Mouse (Mus musculus) intestine, embryonic 15.5 days (tissue): ENCODE results near the gene Banf1. TPM values are rescaled to one million over a fixed set of nuclear protein-coding genes. Genes with fewer than 3 reads are reported as not detected.
A peak's percentile ranks its signal among the peaks of the same experiment; 100 is the strongest.

Experiments used
- ATAC-seq: fragments of 200-750 bp; cut with Nextera tagmentation; 2 replicates; pipeline ENCODE4 v1.8.0; 2017; ENCODE audit warnings: moderate TSS enrichment, moderate library complexity
- H3K27ac ChIP-seq: fragments of 300-500 bp; sonication (generic); 2 replicates; pipeline ENCODE4 v1.5.1; 2015; ENCODE audit warnings: mild to moderate bottlenecking, inconsistent platforms
- H3K27me3 ChIP-seq: fragments of 300-500 bp; sonication (generic); replicated peaks from 2 replicates; pipeline ENCODE4 v1.6.1; 2015; ENCODE audit warnings: inconsistent platforms
- H3K36me3 ChIP-seq: fragments of 300-500 bp; sonication (generic); 2 replicates; pipeline ENCODE4 v1.6.1; 2015; ENCODE audit warnings: inconsistent platforms
- H3K4me1 ChIP-seq: fragments of 300-500 bp; sonication (generic); replicated peaks from 2 replicates; pipeline ENCODE4 v1.6.1; 2015; ENCODE audit warnings: inconsistent platforms
- H3K4me2 ChIP-seq: fragments of 300-500 bp; sonication (generic); replicated peaks from 2 replicates; pipeline ENCODE4 v1.6.1; 2015; ENCODE audit warnings: mild to moderate bottlenecking, inconsistent platforms
- H3K4me3 ChIP-seq: fragments of 300-500 bp; sonication (generic); replicated peaks from 2 replicates; pipeline ENCODE4 v1.5.1; 2015; ENCODE audit warnings: inconsistent platforms
- H3K9ac ChIP-seq: fragments of 300-500 bp; sonication (generic); 2 replicates; pipeline ENCODE4 v1.6.1; 2015; ENCODE audit warnings: inconsistent platforms
- H3K9me3 ChIP-seq: fragments of 300-500 bp; sonication (generic); 2 replicates; pipeline ENCODE4 v1.6.1; 2016; ENCODE audit warnings: inconsistent platforms
- WGBS: fragments of 180-500 bp; shearing (Covaris S2); methylation state at CpG from one replicate; pipeline ENCODE4 v1.1.7; 2015; 5-methylcytosine and 5-hydroxymethylcytosine counted together
- polyA plus RNA-seq: library from polyadenylated mRNA; unstranded; fragments of >200 nt; fragmentation: Nextera tagmentation; extraction: Ambion mirVana; gene quantifications from 2 replicates; pipeline ENCODE4 v1.2.1, GENCODE M21; 2015

Gene Banf1
- polyA plus RNA-seq, 1 experiment from 2014 or later, result 474 TPM

DNA sequence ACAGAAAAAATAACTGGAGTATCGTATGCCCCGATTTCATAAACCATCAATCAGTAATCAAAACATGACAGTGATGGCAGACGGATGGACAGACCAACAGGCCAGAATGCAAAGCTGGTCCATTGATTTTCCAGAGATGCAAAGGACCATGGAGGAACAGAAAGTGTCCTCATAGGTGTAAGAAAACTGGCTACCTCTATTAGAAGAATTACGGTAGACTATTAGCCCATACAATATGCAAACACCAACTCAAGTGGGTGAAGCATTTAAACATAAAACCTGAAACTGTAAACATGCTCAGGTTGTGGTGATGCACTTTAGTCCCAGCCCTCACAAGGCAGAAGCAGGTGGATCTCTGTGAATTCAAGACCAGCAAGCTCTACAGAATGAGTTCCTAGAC lies 28.4 kb upstream of the Banf1 start:
- no peaks in the 10 kb centered on the region for H3K9me3 ChIP-seq
- H3K27ac ChIP-seq, result no peak overlapping the region
- H3K27me3 ChIP-seq, result no peaks in the 10 kb centered on the region
- peaks cover 5% of the 10 kb centered on the region; the same call in 1 of the 2 replicates for H3K4me1 ChIP-seq
- no peak overlapping the region for H3K4me2 ChIP-seq
- ATAC-seq, result no peak
- no peak overlapping the region for H3K9ac ChIP-seq
- no peaks in the 10 kb centered on the region for H3K36me3 ChIP-seq
- no peak overlapping the region for H3K4me3 ChIP-seq
- 66% methylated on average over 4 of the region's 4 CpGs for WGBS

DNA sequence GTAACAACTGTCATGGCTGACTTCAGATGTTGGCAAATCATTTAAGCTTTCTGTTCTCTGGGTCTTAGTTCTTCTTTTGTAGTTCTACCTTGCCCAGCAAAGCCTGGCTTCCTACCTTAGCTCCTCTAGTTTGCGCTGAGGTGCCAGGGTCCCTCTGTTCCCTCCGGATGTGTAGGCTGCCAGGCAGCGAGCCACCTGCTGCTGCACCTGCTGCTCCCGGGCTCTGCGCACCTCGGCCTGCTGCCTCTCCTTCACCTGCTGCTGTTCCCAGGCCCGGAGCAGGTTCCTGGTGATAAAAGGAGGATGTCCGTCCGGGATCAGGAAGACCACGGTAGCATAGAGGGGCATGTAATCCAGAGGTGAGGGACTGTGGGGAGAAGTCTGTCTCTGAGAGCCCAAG lies 27.2 kb upstream of the Banf1 start:
- no peak overlapping the region for H3K9ac ChIP-seq
- no peak overlapping the region for H3K4me2 ChIP-seq
- ATAC-seq, result no peak
- no peaks in the 10 kb centered on the region for H3K27me3 ChIP-seq
- WGBS, result 53% methylated on average over 10 of the region's 10 CpGs
- H3K27ac ChIP-seq, result no peak overlapping the region
- H3K9me3 ChIP-seq, result no peaks in the 10 kb centered on the region
- no peak overlapping the region for H3K4me3 ChIP-seq
- no peaks in the 10 kb centered on the region for H3K36me3 ChIP-seq
- peaks cover 8% of the 10 kb centered on the region; the same call in 1 of the 2 replicates for H3K4me1 ChIP-seq

DNA sequence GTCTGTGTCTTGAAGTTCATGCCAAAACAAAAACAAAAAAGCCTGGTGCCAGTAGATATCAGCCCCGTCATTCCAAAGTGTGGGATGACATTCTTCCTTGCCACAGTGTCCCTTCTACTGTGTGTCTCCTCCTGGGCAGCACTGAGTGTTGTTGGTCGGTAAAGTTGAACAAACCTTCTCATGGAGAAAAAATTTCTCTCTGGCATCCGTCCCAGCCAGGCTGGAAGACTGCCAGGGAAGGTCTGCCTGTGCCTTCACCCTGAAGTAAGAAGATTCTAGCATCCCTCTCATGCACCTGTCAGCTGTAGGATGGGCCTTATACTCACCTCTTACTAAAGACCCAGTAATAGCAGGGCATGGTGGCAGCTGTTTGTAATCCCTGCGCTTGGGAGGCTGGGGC lies 25.9 kb upstream of the Banf1 start:
- WGBS, result 46% methylated on average over 4 of the region's 4 CpGs
- peaks cover 8% of the 10 kb centered on the region for H3K4me1 ChIP-seq
- no peak overlapping the region for H3K4me3 ChIP-seq
- ATAC-seq, result no peak
- no peaks in the 10 kb centered on the region for H3K9me3 ChIP-seq
- H3K27ac ChIP-seq, result 0 out of 2 replicates have a peak overlapping the region, but pooled peaks have one; percentile 38
- no peak overlapping the region for H3K9ac ChIP-seq
- H3K4me2 ChIP-seq, result no peak overlapping the region
- no peaks in the 10 kb centered on the region for H3K36me3 ChIP-seq
- no peaks in the 10 kb centered on the region for H3K27me3 ChIP-seq

DNA sequence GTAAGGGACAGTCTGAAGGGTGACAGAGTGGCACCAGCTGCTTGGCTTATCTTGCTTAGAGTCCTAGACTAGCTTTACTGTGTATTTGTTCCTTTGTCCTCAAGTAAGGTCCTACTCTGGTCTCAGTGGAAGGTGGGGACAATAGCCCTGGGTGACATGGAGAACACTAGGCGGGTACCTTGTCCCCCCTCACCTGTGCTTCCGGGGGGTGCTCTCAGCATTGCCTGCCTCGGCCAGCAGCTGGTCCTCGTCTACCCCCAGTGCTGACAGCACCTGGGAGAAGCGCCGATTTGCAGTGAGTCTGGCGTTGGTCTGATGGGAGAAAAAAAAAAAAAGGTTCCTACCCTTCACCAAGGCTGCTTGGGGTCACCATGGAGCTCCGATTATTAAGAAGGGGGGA lies 23.4 kb upstream of the Banf1 start:
- no peaks in the 10 kb centered on the region for H3K9me3 ChIP-seq
- H3K4me2 ChIP-seq, result peak overlapping the region; percentile 84
- 57% methylated on average over 8 of the region's 8 CpGs for WGBS
- H3K36me3 ChIP-seq, result peaks cover 3% of the 10 kb centered on the region; the same call in 1 of the 2 replicates
- H3K4me1 ChIP-seq, result peaks cover 24% of the 10 kb centered on the region
- H3K9ac ChIP-seq, result peak overlapping the region; percentile 91; the same call in 1 of the 2 replicates
- peak overlapping the region; percentile 82 for H3K27ac ChIP-seq
- H3K27me3 ChIP-seq, result no peaks in the 10 kb centered on the region
- ATAC-seq, result no peak
- peak overlapping the region; percentile 97; the same call in 1 of the 2 replicates for H3K4me3 ChIP-seq

DNA sequence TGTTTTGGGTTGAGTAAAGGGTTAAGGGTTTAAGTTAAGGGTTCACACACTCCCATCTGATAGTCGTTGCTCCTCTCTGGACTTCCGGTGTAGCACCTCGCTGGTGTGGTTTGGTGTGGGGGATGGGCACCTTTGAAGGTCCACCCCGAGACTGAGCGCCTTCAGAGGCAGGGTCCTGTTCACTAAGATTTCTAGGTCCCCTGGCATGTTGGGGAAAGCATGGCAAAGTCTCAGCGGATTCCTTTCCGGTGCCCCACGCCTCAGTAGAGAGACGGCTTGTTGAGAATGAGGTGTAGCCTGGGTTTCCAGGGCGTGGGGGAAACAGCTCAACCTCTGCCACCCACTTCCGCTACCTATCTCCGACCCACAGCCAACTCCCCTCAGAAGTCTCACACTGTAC lies 22.7 kb upstream of the Banf1 start:
- Histone ChIP-seq H3K9me3 (no peaks in the 10 kb centered on the region), H3K36me3 (peaks cover 9% of the 10 kb centered on the region; the same call in 1 of the 2 replicates), H3K27me3 (no peaks in the 10 kb centered on the region), H3K9ac (peak overlapping the region; percentile 91), H3K4me2 (peak overlapping the region; percentile 84), H3K4me3 (peak overlapping the region; percentile 97), H3K4me1 (peaks cover 24% of the 10 kb centered on the region), H3K27ac (peak overlapping the region; percentile 82)
- WGBS, result 20% methylated on average over 12 of the region's 12 CpGs
- ATAC-seq, result peak; percentile 60

DNA sequence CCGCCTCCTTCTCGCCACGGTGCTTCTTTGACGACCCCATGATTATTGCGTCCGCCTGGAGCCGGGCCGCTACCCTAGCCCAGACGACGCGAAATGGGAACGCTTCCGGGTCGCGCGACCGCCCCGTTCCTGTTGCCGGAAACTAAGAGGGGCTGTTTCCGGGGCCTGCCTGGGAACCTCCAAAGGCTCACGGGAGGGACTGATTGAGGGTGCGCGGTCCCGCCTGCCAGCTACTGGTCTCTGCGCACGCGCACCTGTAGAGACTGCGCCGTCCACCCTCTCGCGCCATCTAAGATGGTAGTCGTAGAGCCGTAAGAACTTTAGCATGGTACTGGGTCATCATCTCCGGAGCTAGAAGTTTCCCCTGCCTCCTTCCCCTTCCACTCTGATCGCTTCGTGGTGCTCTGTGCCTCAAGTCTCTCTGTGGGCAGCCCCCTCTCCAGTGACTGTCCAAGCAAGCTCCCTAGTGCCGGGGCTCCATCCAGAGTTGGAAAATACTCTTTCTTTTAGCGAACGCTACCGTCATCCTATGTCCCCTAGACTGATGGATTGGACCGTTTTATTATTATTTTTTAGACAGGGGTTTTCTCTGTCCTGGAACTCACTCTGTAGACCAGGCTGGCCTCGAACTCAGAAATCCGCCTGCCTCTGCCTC lies 21.7 kb upstream of the Banf1 start, which contains the start of gene Sart1:
Sart1 (minus strand) TSS at position 116 of the 655 bp plus-strand sequence.
- H3K36me3 ChIP-seq, result peaks cover 18% of the 10 kb centered on the region
- peak within 1 kb of the TSS; percentile 88 for H3K27ac ChIP-seq
- H3K27me3 ChIP-seq, result no peaks in the 10 kb centered on the region
- peak within 1 kb of the TSS; percentile 97 for H3K4me3 ChIP-seq
- H3K4me1 ChIP-seq, result peaks cover 24% of the 10 kb centered on the region
- H3K9me3 ChIP-seq, result no peaks in the 10 kb centered on the region
- H3K4me2 ChIP-seq, result peak within 1 kb of the TSS; percentile 84
- peak; percentile 96 for ATAC-seq
- WGBS, result 2% methylated on average over 43 of the region's 43 CpGs
- peak within 1 kb of the TSS; percentile 91 for H3K9ac ChIP-seq

DNA sequence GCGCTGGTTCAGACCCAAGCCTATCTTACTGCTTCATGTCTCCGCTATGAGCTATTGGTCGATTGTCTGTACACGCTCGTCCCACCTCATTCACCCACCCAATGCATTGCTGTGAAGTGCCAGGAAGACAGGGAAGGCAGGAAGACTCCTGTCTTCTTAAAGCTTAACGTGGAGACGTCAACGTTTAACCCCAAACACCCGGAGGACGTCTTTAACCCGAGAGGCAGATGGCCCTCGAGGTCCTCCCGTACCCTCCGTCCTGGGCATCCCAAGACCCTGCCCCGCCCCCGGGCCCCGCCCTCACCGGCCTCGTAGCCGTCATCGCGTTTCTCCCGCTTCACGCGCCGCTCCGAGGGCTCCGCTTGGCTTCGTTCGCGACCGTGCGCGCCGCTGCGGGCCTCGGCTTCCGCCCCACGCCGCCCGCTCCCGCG lies 21.1 kb upstream of the Banf1 start:
- peak; percentile 58 for ATAC-seq
- peaks cover 25% of the 10 kb centered on the region for H3K36me3 ChIP-seq
- H3K4me2 ChIP-seq, result peak overlapping the region; percentile 84
- H3K27me3 ChIP-seq, result no peaks in the 10 kb centered on the region
- H3K9ac ChIP-seq, result peak overlapping the region; percentile 91
- WGBS, result under 1% methylated on average over 43 of the region's 43 CpGs
- no peaks in the 10 kb centered on the region for H3K9me3 ChIP-seq
- peak overlapping the region; percentile 83 for H3K27ac ChIP-seq
- H3K4me3 ChIP-seq, result peak overlapping the region; percentile 97
- H3K4me1 ChIP-seq, result peaks cover 24% of the 10 kb centered on the region

DNA sequence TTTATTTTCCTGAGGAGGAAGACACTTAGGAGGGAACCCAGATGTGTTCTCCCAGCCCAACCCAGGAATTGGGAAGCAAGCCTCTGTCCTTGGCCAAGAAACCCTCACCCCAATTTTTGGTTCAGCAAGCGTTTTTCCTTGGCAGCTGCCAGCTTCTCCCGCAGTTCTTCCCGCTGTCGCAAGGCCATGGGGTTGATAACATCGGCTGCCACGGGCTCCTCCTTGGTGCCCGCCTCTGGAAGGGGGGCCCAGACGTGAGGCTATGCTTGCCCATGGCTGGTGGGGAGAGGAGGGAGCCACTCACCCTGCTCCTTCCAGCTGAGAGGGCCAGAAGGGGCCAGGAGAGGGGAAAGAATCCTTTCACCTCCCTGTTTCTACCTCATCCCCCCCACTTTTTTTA lies 17.7 kb upstream of the Banf1 start:
- no peak overlapping the region for H3K27ac ChIP-seq
- H3K9me3 ChIP-seq, result no peaks in the 10 kb centered on the region
- no peak overlapping the region for H3K9ac ChIP-seq
- 94% methylated on average over 8 of the region's 8 CpGs for WGBS
- peaks cover 53% of the 10 kb centered on the region for H3K36me3 ChIP-seq
- no peak overlapping the region for H3K4me3 ChIP-seq
- H3K27me3 ChIP-seq, result no peaks in the 10 kb centered on the region
- peaks cover 16% of the 10 kb centered on the region for H3K4me1 ChIP-seq
- ATAC-seq, result no peak
- no peak overlapping the region for H3K4me2 ChIP-seq

DNA sequence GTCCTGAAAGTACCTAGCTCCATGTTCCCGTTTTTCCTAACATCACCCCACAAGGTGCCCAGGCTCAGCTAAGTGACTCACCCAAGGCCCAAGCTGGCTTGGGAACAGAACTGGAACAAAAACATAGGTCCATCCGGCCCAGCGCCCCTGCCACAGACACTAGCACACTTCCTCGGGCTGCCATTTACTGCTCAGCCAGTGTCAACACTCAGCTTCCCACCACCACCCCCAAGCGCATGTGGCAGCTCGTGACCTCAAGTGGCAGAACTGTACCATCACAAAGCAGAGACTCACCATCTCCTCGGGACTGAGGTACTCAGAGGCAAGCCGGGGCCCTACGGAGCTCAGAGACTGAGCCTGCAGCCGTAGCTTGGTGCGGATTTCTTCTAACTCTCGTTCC lies 16.4 kb upstream of the Banf1 start:
- no peak overlapping the region for H3K9ac ChIP-seq
- no peaks in the 10 kb centered on the region for H3K9me3 ChIP-seq
- H3K36me3 ChIP-seq, result peaks cover 67% of the 10 kb centered on the region
- no peak overlapping the region for H3K4me3 ChIP-seq
- ATAC-seq, result no peak
- no peak overlapping the region for H3K27ac ChIP-seq
- no peak overlapping the region for H3K4me2 ChIP-seq
- peaks cover 16% of the 10 kb centered on the region for H3K4me1 ChIP-seq
- no peaks in the 10 kb centered on the region for H3K27me3 ChIP-seq
- WGBS, result 94% methylated on average over 12 of the region's 12 CpGs

DNA sequence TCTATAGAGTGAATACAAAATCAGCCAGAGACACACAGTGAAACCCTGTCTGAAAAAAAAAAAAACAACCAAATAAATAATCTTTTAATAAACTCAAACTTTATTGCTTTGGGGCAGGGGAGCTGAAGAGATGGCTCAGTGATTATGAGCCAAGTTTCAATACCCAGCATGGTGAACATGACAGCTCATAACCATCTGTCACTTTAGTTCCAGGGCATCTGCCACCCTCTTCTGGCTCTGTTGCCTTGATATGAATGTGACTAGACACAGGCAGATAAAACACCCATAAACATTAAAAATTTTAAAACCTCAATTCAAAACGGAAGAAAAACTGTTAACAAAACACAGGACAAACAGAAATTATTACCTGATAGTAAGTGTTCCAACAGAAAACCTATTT lies 10.5 kb upstream of the Banf1 start:
- Histone ChIP-seq H3K4me1 (no peaks in the 10 kb centered on the region), H3K36me3 (peaks cover 52% of the 10 kb centered on the region), H3K4me2 (no peak overlapping the region), H3K9me3 (no peaks in the 10 kb centered on the region), H3K9ac (no peak overlapping the region), H3K27ac (no peak overlapping the region), H3K27me3 (no peaks in the 10 kb centered on the region), H3K4me3 (no peak overlapping the region)
- ATAC-seq, result no peak
- 82% methylated on average over 1 of the region's 1 CpGs for WGBS

DNA sequence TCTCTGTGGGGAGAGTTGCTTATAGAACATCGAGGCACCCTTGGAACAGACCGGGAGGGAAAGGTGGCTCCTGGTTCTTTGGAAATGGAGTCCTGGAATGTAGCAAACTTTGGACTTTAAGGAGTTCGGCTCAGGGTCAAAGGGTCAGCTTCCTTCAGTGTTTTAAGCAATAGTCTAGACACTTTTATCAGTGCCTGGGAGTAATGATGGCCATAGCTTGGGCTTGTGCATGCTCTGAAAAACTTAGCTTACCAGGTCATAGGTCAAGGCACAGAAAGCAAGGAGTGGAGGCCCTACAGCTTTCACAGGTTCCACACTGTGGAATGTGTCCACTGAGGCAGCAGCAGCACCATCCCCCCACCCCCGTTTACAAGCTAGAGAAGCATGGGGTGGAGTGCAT lies 7.8 kb upstream of the Banf1 start:
- no peak overlapping the region for H3K4me2 ChIP-seq
- no peak overlapping the region for H3K9ac ChIP-seq
- H3K4me1 ChIP-seq, result no peaks in the 10 kb centered on the region
- no peak overlapping the region for H3K4me3 ChIP-seq
- WGBS, result 51% methylated on average over 4 of the region's 4 CpGs
- H3K9me3 ChIP-seq, result no peaks in the 10 kb centered on the region
- peak overlapping the region; percentile 71 for H3K27ac ChIP-seq
- peak; percentile 63 for ATAC-seq
- H3K36me3 ChIP-seq, result peaks cover 46% of the 10 kb centered on the region
- no peaks in the 10 kb centered on the region for H3K27me3 ChIP-seq

DNA sequence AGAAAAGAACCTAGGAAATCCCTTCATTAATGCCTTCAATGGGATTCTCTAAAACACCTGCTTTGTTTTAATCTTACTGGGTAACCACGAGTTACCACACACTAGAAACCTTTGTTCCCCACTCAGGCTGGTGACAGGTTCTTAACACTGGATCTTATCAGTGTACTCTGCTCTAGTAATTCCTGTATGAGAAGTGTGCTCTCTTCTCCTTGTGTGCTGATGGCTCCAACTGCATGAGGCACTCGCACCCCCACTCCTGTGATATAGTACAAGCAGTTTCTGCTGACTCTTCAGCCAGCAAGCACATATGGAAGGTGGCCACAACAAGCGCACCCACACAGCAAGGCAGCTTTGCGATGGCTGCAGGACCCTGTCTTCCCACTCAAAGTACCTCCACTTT lies 7.2 kb upstream of the Banf1 start:
- ATAC-seq, result peak; percentile 81
- Histone ChIP-seq H3K4me3 (no peak overlapping the region), H3K27me3 (no peaks in the 10 kb centered on the region), H3K9me3 (no peaks in the 10 kb centered on the region), H3K9ac (no peak overlapping the region), H3K4me2 (no peak overlapping the region), H3K36me3 (peaks cover 46% of the 10 kb centered on the region), H3K27ac (peak overlapping the region; percentile 71), H3K4me1 (no peaks in the 10 kb centered on the region)
- WGBS, result 80% methylated on average over 4 of the region's 4 CpGs

DNA sequence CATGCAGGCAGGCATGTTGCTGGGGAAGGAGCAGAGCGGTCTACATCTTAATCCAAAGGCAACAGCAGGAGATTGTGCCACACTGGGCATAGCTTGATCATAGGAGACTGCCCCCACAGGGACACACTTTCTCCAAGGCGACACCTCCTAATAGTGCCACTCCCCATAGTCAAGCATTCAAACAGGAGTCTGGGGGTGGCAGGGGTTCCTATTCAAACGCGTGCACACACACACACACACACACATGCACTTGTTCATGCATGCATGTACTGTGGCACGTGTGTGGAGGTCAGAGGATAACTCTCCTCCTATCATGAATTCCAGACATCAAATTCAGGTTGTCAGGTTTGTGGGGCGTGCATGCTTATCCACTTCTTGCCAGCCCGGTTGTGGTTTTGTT lies 5.8 kb upstream of the Banf1 start:
- Histone ChIP-seq H3K4me3 (no peak overlapping the region), H3K4me1 (peaks cover 9% of the 10 kb centered on the region), H3K9ac (no peak overlapping the region), H3K27ac (no peak overlapping the region), H3K4me2 (no peak overlapping the region), H3K9me3 (no peaks in the 10 kb centered on the region), H3K27me3 (no peaks in the 10 kb centered on the region), H3K36me3 (peaks cover 38% of the 10 kb centered on the region)
- WGBS, result 91% methylated on average over 7 of the region's 7 CpGs
- no peak for ATAC-seq
